Mouse (Mus musculus): ENCODE measurements around the gene Car7. TPM values are rescaled to one million over a fixed set of nuclear protein-coding genes. Genes with fewer than 3 reads are reported as not detected.

Car7 gene
- total and polyA plus RNA-seq, 2 experiments from 2014 or later = 2.3 to 3.5 TPM

DNA sequence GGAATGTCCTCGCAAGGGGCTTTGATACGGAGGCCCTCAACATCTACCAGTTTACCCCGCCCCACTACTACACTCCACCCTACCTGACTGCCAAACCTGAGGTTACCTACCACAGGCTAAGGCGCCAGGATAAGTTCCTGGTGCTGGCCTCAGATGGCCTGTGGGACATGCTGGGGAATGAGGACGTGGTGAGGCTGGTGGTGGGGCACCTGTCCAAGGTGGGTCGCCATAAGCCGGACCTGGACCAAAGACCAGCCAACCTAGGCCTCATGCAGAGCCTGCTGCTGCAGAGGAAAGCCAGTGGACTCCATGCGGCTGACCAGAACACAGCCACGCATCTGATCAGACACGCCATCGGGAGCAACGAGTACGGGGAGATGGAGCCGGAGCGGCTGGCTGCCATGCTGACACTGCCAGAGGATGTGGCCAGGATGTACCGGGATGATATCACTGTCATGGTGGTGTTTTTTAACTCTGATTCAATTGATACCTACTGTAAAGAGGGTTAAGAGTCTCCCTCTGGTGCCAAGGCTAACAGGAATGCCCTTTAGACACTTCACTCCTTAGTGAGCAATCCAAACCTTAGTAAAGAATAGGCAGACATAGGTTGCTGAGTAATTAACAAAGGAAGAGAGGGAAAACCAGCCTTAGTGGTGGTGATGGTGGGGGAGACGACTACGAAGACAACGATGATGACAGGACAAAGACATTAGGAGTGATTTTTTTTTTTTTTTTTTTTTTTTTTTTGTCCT is 60.3 kb downstream of the Car7 start:
- ATAC-seq = no peak
- 95% methylated on average over 19 of the region's 19 CpGs for WGBS
- Histone ChIP-seq H3K4me2 (ENCODE audit: low read depth, low read length) (no peak overlapping the region), H3K9me3 (ENCODE audit: low read length) (no peaks in the 10 kb centered on the region), H3K4me1 (ENCODE audit: insufficient read depth, low read length) (peaks cover 4% of the 10 kb centered on the region; the same call in 1 of the 2 replicates), H3K27ac (no peak overlapping the region), H3K36me3 (ENCODE audit: insufficient read depth, low read length) (peaks cover 18% of the 10 kb centered on the region), H3K27me3 (ENCODE audit: insufficient read depth, low read length) (no peaks in the 10 kb centered on the region), H3K9ac (replicated peaks; ENCODE audit: low read length) (no peak overlapping the region), H3K4me3 (ENCODE audit: low read length) (no peak overlapping the region)
- DNase-seq (ENCODE audit: low spot score) = no peak
- TF ChIP-seq CTCF (IDR thresholded peaks at IDR 0.05; ENCODE audit: low read depth) = no peak

DNA sequence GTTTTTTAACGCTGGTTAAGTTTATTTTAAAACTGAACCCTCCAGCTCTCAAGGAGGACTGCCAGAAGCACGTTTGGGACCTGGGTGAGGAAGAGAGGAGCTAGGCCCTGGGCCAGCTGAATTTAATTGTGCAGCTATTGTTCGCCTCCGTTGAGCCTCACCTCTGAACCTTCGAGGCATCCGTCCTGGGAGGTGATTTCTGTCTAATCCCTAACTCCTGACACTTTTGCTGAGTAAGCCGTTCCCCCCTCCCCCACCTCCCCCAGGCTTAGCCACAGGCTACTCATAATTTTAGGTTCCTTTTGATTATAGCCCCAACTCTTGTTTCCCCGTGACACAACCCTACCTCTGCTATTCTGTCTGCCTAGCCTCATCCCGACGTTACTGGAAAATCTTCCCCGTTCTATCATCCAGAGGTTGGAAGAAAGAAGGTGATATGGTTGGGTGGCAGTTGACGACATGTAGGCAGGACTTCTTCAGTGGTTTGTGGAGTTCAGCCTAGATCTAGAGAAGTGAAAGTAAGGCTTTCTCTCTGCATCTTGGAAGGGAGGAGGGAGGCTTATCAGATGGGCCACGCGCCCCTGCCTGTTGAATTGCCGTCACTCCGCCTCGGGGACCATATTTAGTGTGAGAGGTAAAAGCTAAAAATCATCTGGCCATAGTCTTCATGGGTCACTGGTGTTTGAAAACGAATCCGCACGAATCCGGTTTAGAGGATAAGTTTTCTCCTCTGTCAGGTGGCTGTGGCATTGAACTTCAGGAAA is 61.5 kb downstream of the Car7 start:
- Histone ChIP-seq H3K4me2 (ENCODE audit: low read depth, low read length) (no peak overlapping the region), H3K27me3 (ENCODE audit: insufficient read depth, low read length) (no peaks in the 10 kb centered on the region), H3K36me3 (ENCODE audit: insufficient read depth, low read length) (peaks cover 18% of the 10 kb centered on the region), H3K4me1 (ENCODE audit: insufficient read depth, low read length) (peaks cover under 1% of the 10 kb centered on the region; the same call in 1 of the 2 replicates), H3K9ac (replicated peaks; ENCODE audit: low read length) (no peak overlapping the region), H3K27ac (no peak overlapping the region), H3K9me3 (ENCODE audit: low read length) (no peaks in the 10 kb centered on the region), H3K4me3 (ENCODE audit: low read length) (no peak overlapping the region)
- no peak for TF ChIP-seq CTCF (IDR thresholded peaks at IDR 0.05; ENCODE audit: low read depth)
- ATAC-seq (no peak), DNase-seq (ENCODE audit: low spot score) (no peak)
- 88% methylated on average over 21 of the region's 21 CpGs for WGBS

DNA sequence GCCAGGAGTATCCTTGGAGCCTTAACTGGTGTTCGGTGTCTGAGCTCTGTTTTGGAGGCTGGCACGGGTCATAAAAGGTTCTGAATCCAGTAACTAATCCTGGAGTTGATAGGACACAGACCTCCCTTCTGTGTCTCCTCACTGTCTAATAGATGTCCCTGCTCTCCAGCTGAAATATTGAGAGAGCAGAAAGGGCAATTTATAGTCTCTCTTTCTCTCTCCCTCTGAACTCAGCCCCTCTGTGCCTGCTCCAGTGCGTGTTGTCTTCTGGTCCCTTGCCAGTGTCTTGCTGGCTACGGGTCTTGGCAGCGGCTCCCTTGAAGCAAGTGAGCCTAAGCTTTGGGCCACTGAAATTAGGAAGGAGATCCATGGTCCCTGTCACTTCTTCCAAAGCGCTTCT is 63.2 kb downstream of the Car7 start:
- H3K4me2 ChIP-seq (ENCODE audit: low read depth, low read length) = no peak overlapping the region
- H3K36me3 ChIP-seq (ENCODE audit: insufficient read depth, low read length) = peaks cover 18% of the 10 kb centered on the region
- 0 out of 2 replicates have a peak, but pooled peaks cover 6% of the 10 kb centered on the region for H3K4me1 ChIP-seq (ENCODE audit: insufficient read depth, low read length)
- H3K27ac ChIP-seq = no peak overlapping the region
- WGBS = 60% methylated on average over 6 of the region's 6 CpGs
- no peak overlapping the region for H3K9ac ChIP-seq (replicated peaks; ENCODE audit: low read length)
- no peak for ATAC-seq
- DNase-seq (ENCODE audit: low spot score) = no peak
- no peaks in the 10 kb centered on the region for H3K9me3 ChIP-seq (ENCODE audit: low read length)
- TF ChIP-seq CTCF (IDR thresholded peaks at IDR 0.05; ENCODE audit: low read depth) = no peak
- H3K27me3 ChIP-seq (ENCODE audit: insufficient read depth, low read length) = no peaks in the 10 kb centered on the region
- no peak overlapping the region for H3K4me3 ChIP-seq (ENCODE audit: low read length)

GRCm38 (mm10) chr8:104598496-104598895 is 64.0 kb downstream of the Car7 start:
- ATAC-seq = no peak
- Histone ChIP-seq H3K4me3 (ENCODE audit: low read length) (no peak overlapping the region), H3K27me3 (ENCODE audit: insufficient read depth, low read length) (no peaks in the 10 kb centered on the region), H3K9ac (replicated peaks; ENCODE audit: low read length) (no peak overlapping the region), H3K27ac (no peak overlapping the region), H3K9me3 (ENCODE audit: low read length) (no peaks in the 10 kb centered on the region), H3K4me1 (ENCODE audit: insufficient read depth, low read length) (0 out of 2 replicates have a peak, but pooled peaks cover 6% of the 10 kb centered on the region), H3K36me3 (ENCODE audit: insufficient read depth, low read length) (peaks cover 18% of the 10 kb centered on the region), H3K4me2 (ENCODE audit: low read depth, low read length) (no peak overlapping the region)
- no peak for TF ChIP-seq CTCF (IDR thresholded peaks at IDR 0.05; ENCODE audit: low read depth)
- DNase-seq (ENCODE audit: low spot score) = no peak
- WGBS = 67% methylated on average over 6 of the region's 6 CpGs

Other genes with a start within 250 kb of the Car7 start
- 1.2 TPM in 1 of 2 replicates, not detected in the other for gene Cmtm2a, start 241.5 kb upstream of the Car7 start, total RNA-seq (2014; rRNA removed)
- not detected in 2 replicates for gene Cmtm2a, start 241.5 kb upstream of the Car7 start, polyA plus RNA-seq (2015; fragmentation: Nextera tagmentation; extraction: Ambion mirVana)
- not detected in 2 replicates for gene Gm45711, start 224.6 kb upstream of the Car7 start, total RNA-seq (2014; rRNA removed)
- gene Gm45711, start 224.6 kb upstream of the Car7 start, polyA plus RNA-seq (2015; fragmentation: Nextera tagmentation; extraction: Ambion mirVana) = not detected in 2 replicates
- not detected in 2 replicates for gene Cmtm1, start 224.5 kb upstream of the Car7 start, total RNA-seq (2014; rRNA removed)
- not detected in 2 replicates for gene Cmtm1, start 224.5 kb upstream of the Car7 start, polyA plus RNA-seq (2015; fragmentation: Nextera tagmentation; extraction: Ambion mirVana)
- not detected in 2 replicates for gene Gm11020, start 213.1 kb upstream of the Car7 start, total RNA-seq (2014; rRNA removed)
- not detected in 2 replicates for gene Gm11020, start 213.1 kb upstream of the Car7 start, polyA plus RNA-seq (2015; fragmentation: Nextera tagmentation; extraction: Ambion mirVana)
- not detected in 2 replicates for gene Cmtm2b, start 212.5 kb upstream of the Car7 start, total RNA-seq (2014; rRNA removed)
- not detected in 2 replicates for gene Cmtm2b, start 212.5 kb upstream of the Car7 start, polyA plus RNA-seq (2015; fragmentation: Nextera tagmentation; extraction: Ambion mirVana)
- gene Cmtm3, start 195.3 kb upstream of the Car7 start, total RNA-seq (2014; rRNA removed) = 23.1 and 27.2 TPM in 2 replicates
- gene Cmtm3, start 195.3 kb upstream of the Car7 start, polyA plus RNA-seq (2015; fragmentation: Nextera tagmentation; extraction: Ambion mirVana) = 41.9 and 42.6 TPM in 2 replicates
- 38.4 and 40.5 TPM in 2 replicates for gene Cmtm4, start 138.9 kb upstream of the Car7 start, total RNA-seq (2014; rRNA removed)
- 2.7 and 2.9 TPM in 2 replicates for gene Cmtm4, start 138.9 kb upstream of the Car7 start, polyA plus RNA-seq (2015; fragmentation: Nextera tagmentation; extraction: Ambion mirVana)
- gene Dync1li2, start 91.6 kb upstream of the Car7 start, total RNA-seq (2014; rRNA removed) = 59.0 and 59.1 TPM in 2 replicates
- 71.1 and 73.9 TPM in 2 replicates for gene Dync1li2, start 91.6 kb upstream of the Car7 start, polyA plus RNA-seq (2015; fragmentation: Nextera tagmentation; extraction: Ambion mirVana)
- gene Terb1, start 24.8 kb upstream of the Car7 start, total RNA-seq (2014; rRNA removed) = 0.32 and 0.84 TPM in 2 replicates
- gene Terb1, start 24.8 kb upstream of the Car7 start, polyA plus RNA-seq (2015; fragmentation: Nextera tagmentation; extraction: Ambion mirVana) = 0.60 and 0.83 TPM in 2 replicates
- gene Nae1, start 52 bp upstream of the Car7 start, total RNA-seq (2014; rRNA removed) = 32.9 and 44.4 TPM in 2 replicates
- 105 and 109 TPM in 2 replicates for gene Nae1, start 52 bp upstream of the Car7 start, polyA plus RNA-seq (2015; fragmentation: Nextera tagmentation; extraction: Ambion mirVana)
- gene Pdp2, start 56.8 kb downstream of the Car7 start, total RNA-seq (2014; rRNA removed) = 12.1 and 12.3 TPM in 2 replicates
- gene Pdp2, start 56.8 kb downstream of the Car7 start, polyA plus RNA-seq (2015; fragmentation: Nextera tagmentation; extraction: Ambion mirVana) = 14.2 and 15.3 TPM in 2 replicates
- gene Cdh16, start 89.7 kb downstream of the Car7 start, total RNA-seq (2014; rRNA removed) = not detected in 2 replicates
- gene Cdh16, start 89.7 kb downstream of the Car7 start, polyA plus RNA-seq (2015; fragmentation: Nextera tagmentation; extraction: Ambion mirVana) = not detected in 2 replicates
- gene Rrad, start 96.6 kb downstream of the Car7 start, total RNA-seq (2014; rRNA removed) = 3.9 and 5.1 TPM in 2 replicates
- 2.4 and 2.7 TPM in 2 replicates for gene Rrad, start 96.6 kb downstream of the Car7 start, polyA plus RNA-seq (2015; fragmentation: Nextera tagmentation; extraction: Ambion mirVana)
- gene Ciao2b, start 107.3 kb downstream of the Car7 start, total RNA-seq (2014; rRNA removed) = 55.2 and 73.6 TPM in 2 replicates
- gene Ciao2b, start 107.3 kb downstream of the Car7 start, polyA plus RNA-seq (2015; fragmentation: Nextera tagmentation; extraction: Ambion mirVana) = 103 and 104 TPM in 2 replicates
- not detected in 2 replicates for gene Ces2a, start 199.3 kb downstream of the Car7 start, total RNA-seq (2014; rRNA removed)
- gene Ces2a, start 199.3 kb downstream of the Car7 start, polyA plus RNA-seq (2015; fragmentation: Nextera tagmentation; extraction: Ambion mirVana) = not detected in 2 replicates